Mouse (Mus musculus) embryonic facial prominence, embryonic 13.5 days (tissue): Measurements from ENCODE around the gene Rbp7. TPM values are rescaled to one million over a fixed set of nuclear protein-coding genes. Genes with fewer than 3 reads are reported as not detected.

Experiments
- ATAC-seq: fragments of 200-750 bp; cut with Nextera tagmentation; 2 replicates; pipeline ENCODE4 v1.8.0; 2017; ENCODE audit warnings: low read depth; ENCODE audit not compliant: insufficient number of reproducible peaks, insufficient read depth, low FRiP score, low TSS enrichment
- H3K27ac ChIP-seq: fragments of 300-500 bp; sonication (generic); 2 replicates; pipeline ENCODE4 v1.5.1; 2015; ENCODE audit warnings: moderate library complexity, mild to moderate bottlenecking, inconsistent platforms
- H3K27me3 ChIP-seq: fragments of 300-500 bp; sonication (generic); 2 replicates; pipeline ENCODE4 v1.6.1; 2015; ENCODE audit warnings: mild to moderate bottlenecking, inconsistent platforms
- H3K36me3 ChIP-seq: fragments of 300-500 bp; sonication (generic); 2 replicates; pipeline ENCODE4 v1.6.1; 2015; ENCODE audit warnings: mild to moderate bottlenecking, inconsistent platforms
- H3K4me1 ChIP-seq: fragments of 300-500 bp; sonication (generic); 2 replicates; pipeline ENCODE4 v1.6.1; 2015; ENCODE audit warnings: inconsistent platforms
- H3K4me2 ChIP-seq: fragments of 300-500 bp; sonication (generic); 2 replicates; pipeline ENCODE4 v1.6.1; 2015; ENCODE audit warnings: moderate library complexity, mild to moderate bottlenecking, inconsistent platforms
- H3K4me3 ChIP-seq: fragments of 300-500 bp; sonication (generic); 2 replicates; pipeline ENCODE4 v1.5.1; 2015; ENCODE audit warnings: mild to moderate bottlenecking, inconsistent platforms
- H3K9ac ChIP-seq: fragments of 300-500 bp; sonication (generic); 2 replicates; pipeline ENCODE4 v1.6.1; 2015; ENCODE audit warnings: mild to moderate bottlenecking, inconsistent platforms
- H3K9me3 ChIP-seq: fragments of 300-500 bp; sonication (generic); 2 replicates; pipeline ENCODE4 v1.6.1; 2016; ENCODE audit warnings: inconsistent platforms
- WGBS: fragments of 180-500 bp; shearing (Covaris S2); methylation state at CpG from one replicate; pipeline ENCODE4 v1.1.7; 2015; ENCODE audit warnings: mixed read lengths; 5-methylcytosine and 5-hydroxymethylcytosine counted together
- polyA plus RNA-seq: library from polyadenylated mRNA; unstranded; fragments of >200 nt; fragmentation: Nextera tagmentation; extraction: Ambion mirVana; gene quantifications from 2 replicates; pipeline ENCODE4 v1.2.1, GENCODE M21; 2015

Rbp7 gene
- 0.52 TPM in 1 of 2 replicates, not detected in the other for polyA plus RNA-seq

- Histone ChIP-seq H3K9me3 (no peaks in the 10 kb centered on the region), H3K9ac (no peak within 1 kb of the TSS), H3K27ac (no peak within 1 kb of the TSS), H3K27me3 (no peaks in the 10 kb centered on the region), H3K36me3 (no peaks in the 10 kb centered on the region), H3K4me1 (no peaks in the 10 kb centered on the region), H3K4me2 (no peak within 1 kb of the TSS), H3K4me3 (no peak within 1 kb of the TSS)
- no peak for ATAC-seq
- 53% methylated on average over 8 of the region's 8 CpGs for WGBS
Observed at GRCm38 (mm10) chr4:149454879-149455278, at the start of gene Rbp7. TSS of gene Rbp7 (minus strand) at chr4:149454978.

DNA sequence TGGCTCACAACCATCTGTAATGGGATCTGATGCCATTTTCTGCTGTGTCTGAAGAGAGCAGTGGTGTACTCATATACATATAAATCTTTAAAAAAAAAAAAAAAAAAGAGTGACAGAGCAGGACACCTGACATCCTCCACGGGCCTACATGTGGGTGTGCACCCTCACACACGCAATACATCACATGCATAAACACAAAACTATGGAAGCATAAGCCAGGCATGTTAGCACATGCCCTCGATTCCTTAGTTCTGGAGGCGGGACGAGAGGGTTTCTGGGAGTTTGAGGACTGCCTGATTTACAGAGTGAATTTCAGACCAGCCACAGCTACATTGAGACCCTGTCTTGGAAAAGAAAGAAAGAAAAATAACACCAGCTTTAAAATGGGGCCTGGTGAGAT lies 49.6 kb upstream of the Rbp7 start:
- Histone ChIP-seq H3K36me3 (peaks cover 32% of the 10 kb centered on the region), H3K27ac (peak overlapping the region; percentile 48; the same call in 1 of the 2 replicates), H3K4me3 (no peak overlapping the region), H3K27me3 (no peaks in the 10 kb centered on the region), H3K4me1 (peaks cover 4% of the 10 kb centered on the region), H3K4me2 (no peak overlapping the region), H3K9ac (no peak overlapping the region), H3K9me3 (no peaks in the 10 kb centered on the region)
- 75% methylated on average over 5 of the region's 5 CpGs for WGBS
- ATAC-seq: no peak

GRCm38 (mm10) chr4:149499790-149500189 lies 45.0 kb upstream of the Rbp7 start:
- Histone ChIP-seq H3K4me2 (no peak overlapping the region), H3K27me3 (no peaks in the 10 kb centered on the region), H3K4me3 (no peak overlapping the region), H3K9me3 (no peaks in the 10 kb centered on the region), H3K4me1 (peaks cover 1% of the 10 kb centered on the region), H3K36me3 (peaks cover 65% of the 10 kb centered on the region), H3K9ac (no peak overlapping the region), H3K27ac (no peak overlapping the region)
- WGBS: 69% methylated on average over 5 of the region's 5 CpGs
- ATAC-seq: no peak

GRCm38 (mm10) chr4:149498901-149499300 lies 44.1 kb upstream of the Rbp7 start:
- ATAC-seq: no peak
- Histone ChIP-seq H3K9ac (no peak overlapping the region), H3K4me3 (no peak overlapping the region), H3K4me2 (no peak overlapping the region), H3K9me3 (no peaks in the 10 kb centered on the region), H3K27me3 (no peaks in the 10 kb centered on the region), H3K36me3 (peaks cover 74% of the 10 kb centered on the region), H3K4me1 (no peaks in the 10 kb centered on the region), H3K27ac (no peak overlapping the region)
- 83% methylated on average over 8 of the region's 8 CpGs for WGBS

DNA sequence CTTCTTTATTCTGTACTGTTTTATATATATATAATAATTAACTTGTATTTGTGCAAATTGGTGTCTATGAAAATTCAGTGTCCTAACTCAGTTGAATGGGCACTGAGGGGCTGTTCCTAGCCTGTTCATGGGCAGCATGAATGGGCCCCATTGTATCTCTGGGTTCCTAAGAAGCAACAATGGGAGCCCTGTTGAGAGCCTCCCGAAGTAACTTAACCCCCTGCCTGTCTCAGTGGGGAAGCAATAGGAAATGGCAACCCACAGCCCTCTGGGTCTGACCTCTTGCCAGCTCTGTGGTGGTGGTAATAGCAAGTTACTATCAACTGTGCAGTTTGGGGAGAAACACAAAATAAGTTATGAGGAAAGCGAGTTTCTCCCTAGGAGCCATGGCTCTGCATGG lies 41.8 kb upstream of the Rbp7 start:
- peaks cover 80% of the 10 kb centered on the region for H3K36me3 ChIP-seq
- H3K4me1 ChIP-seq: no peaks in the 10 kb centered on the region
- no peak overlapping the region for H3K4me2 ChIP-seq
- ATAC-seq: peak; percentile 56; the same call in 1 of the 2 replicates
- H3K4me3 ChIP-seq: no peak overlapping the region
- no peaks in the 10 kb centered on the region for H3K9me3 ChIP-seq
- WGBS: 25% methylated on average over 2 of the region's 2 CpGs
- H3K27me3 ChIP-seq: no peaks in the 10 kb centered on the region
- H3K27ac ChIP-seq: peak overlapping the region; percentile 70
- H3K9ac ChIP-seq: no peak overlapping the region

DNA sequence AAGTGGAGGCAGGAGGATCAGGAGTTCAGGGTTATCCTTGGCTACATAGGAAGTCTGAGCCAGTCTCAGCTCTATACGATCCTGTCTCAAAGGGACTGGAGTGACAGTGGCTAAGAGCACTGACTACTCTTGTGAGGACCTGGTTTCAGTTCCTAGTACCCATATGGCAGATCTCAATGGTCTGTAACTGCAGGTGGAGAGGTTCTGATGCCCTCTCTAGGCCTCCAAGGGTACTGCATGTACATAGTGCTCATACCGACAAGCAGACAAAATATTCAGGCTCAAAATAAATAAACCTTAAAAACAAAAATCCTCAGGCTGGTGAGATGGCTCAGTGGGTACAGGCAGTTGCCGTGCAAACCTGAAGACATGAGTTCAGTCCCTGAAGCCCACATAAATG lies 36.4 kb upstream of the Rbp7 start:
- 96% methylated on average over 3 of the region's 3 CpGs for WGBS
- H3K4me1 ChIP-seq: peaks cover 14% of the 10 kb centered on the region
- no peak overlapping the region for H3K4me3 ChIP-seq
- peaks cover 85% of the 10 kb centered on the region for H3K36me3 ChIP-seq
- no peak overlapping the region for H3K27ac ChIP-seq
- H3K4me2 ChIP-seq: no peak overlapping the region
- H3K27me3 ChIP-seq: no peaks in the 10 kb centered on the region
- no peaks in the 10 kb centered on the region for H3K9me3 ChIP-seq
- no peak overlapping the region for H3K9ac ChIP-seq
- no peak for ATAC-seq

- WGBS: 95% methylated on average over 14 of the region's 14 CpGs
- Histone ChIP-seq H3K9ac (no peak overlapping the region), H3K4me2 (no peak overlapping the region)
Observed at GRCm38 (mm10) chr4:149489415-149490240, 34.9 kb upstream of the Rbp7 start.

GRCm38 (mm10) chr4:149487729-149488128 lies 33.0 kb upstream of the Rbp7 start:
- Histone ChIP-seq H3K4me2 (no peak overlapping the region), H3K4me1 (peaks cover 23% of the 10 kb centered on the region), H3K36me3 (peaks cover 55% of the 10 kb centered on the region), H3K9ac (0 out of 2 replicates have a peak overlapping the region, but pooled peaks have one; percentile 27), H3K4me3 (no peak overlapping the region), H3K9me3 (no peaks in the 10 kb centered on the region), H3K27me3 (no peaks in the 10 kb centered on the region), H3K27ac (no peak overlapping the region)
- no peak for ATAC-seq
- 92% methylated on average over 12 of the region's 12 CpGs for WGBS

More at GRCm38 (mm10) chr4:149489415-149490240, 34.9 kb upstream of the Rbp7 start:
- no peaks in the 10 kb centered on the region for H3K9me3 ChIP-seq
- ATAC-seq: no peak
- peaks cover 17% of the 10 kb centered on the region for H3K4me1 ChIP-seq
- H3K4me3 ChIP-seq: no peak overlapping the region
- no peak overlapping the region for H3K27ac ChIP-seq
- H3K36me3 ChIP-seq: peaks cover 72% of the 10 kb centered on the region
- no peaks in the 10 kb centered on the region for H3K27me3 ChIP-seq

DNA sequence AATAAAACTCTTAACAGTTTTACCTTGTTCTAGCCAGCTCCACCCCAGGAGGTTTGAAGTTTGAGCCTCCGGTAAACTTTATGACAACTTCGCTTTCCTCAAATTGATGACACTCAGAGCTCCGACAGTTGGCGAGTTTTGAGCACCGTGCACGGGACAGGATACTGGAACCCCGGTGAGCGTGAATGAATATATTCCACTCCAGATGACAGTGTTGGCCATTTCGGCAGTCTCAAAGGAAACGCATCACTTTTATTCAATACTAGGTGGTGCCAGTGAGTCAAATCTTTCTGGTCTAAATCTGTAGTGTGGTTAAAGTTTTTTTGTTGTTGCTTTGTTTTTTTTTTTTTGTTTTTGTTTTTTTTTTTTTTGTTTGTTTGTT lies 31.0 kb upstream of the Rbp7 start:
- ATAC-seq: no peak
- H3K9me3 ChIP-seq: no peaks in the 10 kb centered on the region
- H3K4me1 ChIP-seq: peaks cover 23% of the 10 kb centered on the region
- H3K27ac ChIP-seq: peak overlapping the region; percentile 75
- WGBS: under 1% methylated on average over 10 of the region's 10 CpGs
- peak overlapping the region; percentile 84 for H3K4me2 ChIP-seq
- H3K9ac ChIP-seq: peak overlapping the region; percentile 79
- peaks cover 37% of the 10 kb centered on the region for H3K36me3 ChIP-seq
- peak overlapping the region; percentile 63 for H3K4me3 ChIP-seq
- H3K27me3 ChIP-seq: no peaks in the 10 kb centered on the region

- peak; percentile 90 for ATAC-seq
- Histone ChIP-seq H3K9me3 (no peaks in the 10 kb centered on the region), H3K9ac (peak within 1 kb of the TSS; percentile 79), H3K4me2 (peak within 1 kb of the TSS; percentile 84), H3K27me3 (no peaks in the 10 kb centered on the region), H3K4me3 (peak within 1 kb of the TSS; percentile 63), H3K27ac (peak within 1 kb of the TSS; percentile 75), H3K4me1 (peaks cover 23% of the 10 kb centered on the region), H3K36me3 (peaks cover 33% of the 10 kb centered on the region)
- WGBS: under 1% methylated on average over 60 of the region's 60 CpGs
Observed at GRCm38 (mm10) chr4:149485053-149485824, 30.5 kb upstream of the Rbp7 start, which contains the start of the genes Nmnat1 and Lzic. TSS of gene Nmnat1 (minus strand) at chr4:149485202. TSS of gene Lzic (plus strand) at chr4:149485229.

DNA sequence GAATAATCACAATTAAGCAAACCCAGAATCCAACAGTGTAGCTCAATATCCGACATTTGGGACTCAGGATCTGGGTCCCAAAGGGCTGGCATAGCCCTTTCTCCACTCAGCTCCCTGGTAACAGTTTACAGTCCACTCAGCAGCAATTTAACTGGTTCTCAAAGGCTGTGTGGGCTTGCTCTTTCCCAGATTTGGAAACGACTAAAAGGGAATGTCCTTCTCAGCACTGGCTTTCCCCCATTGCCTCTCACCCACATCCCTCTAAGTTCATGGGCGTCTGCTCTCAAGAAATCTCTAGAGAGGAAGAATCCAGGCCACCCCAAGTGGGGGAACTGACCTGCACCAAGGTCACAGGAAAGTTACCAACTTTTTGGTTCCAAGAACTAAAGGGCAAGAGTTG lies 29.8 kb upstream of the Rbp7 start:
- H3K27ac ChIP-seq: peak overlapping the region; percentile 75
- peak overlapping the region; percentile 84 for H3K4me2 ChIP-seq
- H3K9ac ChIP-seq: peak overlapping the region; percentile 79
- no peak for ATAC-seq
- no peaks in the 10 kb centered on the region for H3K27me3 ChIP-seq
- H3K4me3 ChIP-seq: peak overlapping the region; percentile 63
- H3K4me1 ChIP-seq: peaks cover 23% of the 10 kb centered on the region
- WGBS: 55% methylated on average over 3 of the region's 3 CpGs
- peaks cover 26% of the 10 kb centered on the region for H3K36me3 ChIP-seq
- H3K9me3 ChIP-seq: no peaks in the 10 kb centered on the region
